Mouse (Mus musculus): ENCODE measurements around the gene Wnt10a. TPM values are rescaled to one million over a fixed set of nuclear protein-coding genes. Genes with fewer than 3 reads are reported as not detected.

The Wnt10a gene
- polyA plus RNA-seq, 1 experiment from 2014 or later: not detected

DNA sequence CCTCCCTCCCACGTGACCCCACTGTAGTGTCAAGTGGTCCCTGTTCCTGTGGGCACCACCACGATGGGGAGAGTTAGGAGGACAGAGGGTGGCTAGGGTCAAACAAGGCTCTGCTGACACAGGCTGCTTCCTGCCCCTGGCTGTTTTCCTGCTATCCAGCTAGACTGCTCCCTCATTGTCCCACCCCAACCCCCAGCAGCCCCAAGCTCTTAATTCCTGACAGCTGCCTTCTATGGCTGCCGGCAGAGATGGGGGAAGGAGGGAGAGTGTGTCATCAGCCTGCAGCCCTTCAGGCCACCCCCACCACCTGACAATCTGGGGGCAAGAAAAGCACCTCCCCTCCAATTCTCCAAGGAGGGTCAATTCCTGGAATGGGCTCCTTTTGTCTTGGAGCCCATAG, 1.2 kb upstream of the Wnt10a start:
- WGBS (ENCODE audit: insufficient replicate concordance): 9% methylated on average over 3 of the region's 3 CpGs
- peaks cover 2% of the 10 kb centered on the region; the same call in 1 of the 2 replicates for H3K9me3 ChIP-seq (replicated peaks; ENCODE audit: control insufficient read depth, low read length)

DNA sequence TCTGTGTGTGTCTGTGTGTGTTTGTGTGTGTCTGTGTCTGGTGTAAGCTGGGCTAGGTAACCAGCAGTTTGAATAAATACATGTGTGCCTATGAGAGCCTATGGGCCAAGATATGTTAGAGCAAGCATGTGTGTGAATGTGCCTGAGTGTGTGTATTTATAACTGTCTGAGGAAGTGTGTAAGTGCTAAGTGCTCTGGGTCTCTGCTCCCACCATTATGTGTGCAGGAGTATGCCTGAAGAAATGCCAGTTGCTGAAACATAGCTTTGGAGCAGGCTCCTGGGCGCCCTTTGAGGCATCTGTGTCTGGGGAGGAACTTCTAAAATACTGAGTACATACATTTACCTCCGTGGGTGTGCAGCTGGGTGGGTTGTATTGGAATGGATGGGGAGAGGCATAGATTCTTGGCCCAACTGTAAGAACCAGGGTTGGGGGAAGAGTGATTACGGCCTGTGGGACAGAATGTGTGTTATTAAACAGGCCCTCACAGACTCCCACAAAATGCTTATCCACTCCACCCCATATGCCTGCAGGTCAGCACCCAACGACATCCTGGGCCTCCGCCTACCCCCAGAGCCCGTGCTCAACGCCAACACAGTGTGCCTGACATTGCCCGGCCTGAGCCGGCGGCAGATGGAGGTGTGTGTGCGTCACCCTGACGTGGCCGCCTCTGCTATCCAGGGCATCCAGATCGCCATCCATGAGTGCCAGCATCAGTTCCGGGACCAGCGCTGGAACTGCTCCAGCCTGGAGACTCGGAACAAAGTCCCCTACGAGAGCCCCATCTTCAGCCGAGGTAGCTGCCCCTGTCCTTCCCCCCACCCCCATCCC, 1.7 kb downstream of the Wnt10a start:
- H3K4me2 ChIP-seq: no peak overlapping the region

More for the DNA sequence above, 1.2 kb upstream of the Wnt10a start:
- H3K4me1 ChIP-seq (ENCODE audit: control insufficient read depth, insufficient read depth, low read length): peaks cover 14% of the 10 kb centered on the region; the same call in 1 of the 2 replicates
- no peak overlapping the region for H3K4me3 ChIP-seq (ENCODE audit: low read depth, low read length)
- H3K9ac ChIP-seq (ENCODE audit: low read depth, low read length): no peak overlapping the region
- no peak overlapping the region for H3K4me2 ChIP-seq
- H3K27me3 ChIP-seq (ENCODE audit: control insufficient read depth, insufficient read depth, low read length): peaks cover 98% of the 10 kb centered on the region
- no peak for ATAC-seq (replicated peaks; ENCODE audit: insufficient number of reproducible peaks, low FRiP score, low TSS enrichment)
- no peak overlapping the region for H3K27ac ChIP-seq (ENCODE audit: low read depth, low read length)
- no peaks in the 10 kb centered on the region for H3K36me3 ChIP-seq (ENCODE audit: control insufficient read depth, insufficient read depth, low read length)

DNA sequence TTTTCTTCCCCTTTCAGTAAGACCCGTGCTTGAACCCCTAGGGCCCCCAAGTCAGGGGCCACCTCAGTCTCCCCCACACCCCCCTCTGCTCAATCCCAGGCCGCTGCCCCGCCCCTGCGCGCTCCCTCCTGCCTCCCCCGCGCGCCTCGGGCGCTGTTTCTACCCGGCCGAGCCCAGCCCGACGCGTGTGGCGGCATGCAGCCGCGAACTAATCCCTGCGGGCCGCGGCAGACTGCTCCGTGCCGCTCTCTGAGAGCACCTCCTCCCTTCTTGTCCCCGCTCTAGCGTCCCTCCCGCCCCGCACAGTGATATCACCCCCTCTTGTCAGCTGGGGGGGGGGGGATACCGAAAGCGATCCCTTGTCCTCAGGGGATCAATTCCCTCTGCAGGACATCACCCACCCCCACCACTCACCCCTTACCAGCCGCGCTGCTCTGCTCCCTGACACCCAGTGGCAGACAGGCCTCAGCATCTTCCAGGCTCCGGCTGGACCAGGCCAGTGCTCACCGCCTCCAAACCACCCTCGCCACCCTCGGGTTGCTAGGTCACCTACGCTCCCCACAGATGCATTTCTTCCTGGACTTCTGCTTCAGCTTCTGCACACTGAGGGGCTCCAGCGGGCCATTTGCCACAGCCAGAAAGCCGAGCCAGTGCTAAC, 3.3 kb downstream of the Wnt10a start:
- H3K4me2 ChIP-seq: peak overlapping the region; percentile 57
- peaks cover 14% of the 10 kb centered on the region; the same call in 1 of the 2 replicates for H3K4me1 ChIP-seq (ENCODE audit: control insufficient read depth, insufficient read depth, low read length)
- H3K4me3 ChIP-seq (ENCODE audit: low read depth, low read length): peak overlapping the region; percentile 29
- peak overlapping the region; percentile 49; the same call in 1 of the 2 replicates for H3K9ac ChIP-seq (ENCODE audit: low read depth, low read length)
- no peak for ATAC-seq (replicated peaks; ENCODE audit: insufficient number of reproducible peaks, low FRiP score, low TSS enrichment)
- under 1% methylated on average over 35 of the region's 38 CpGs for WGBS (ENCODE audit: insufficient replicate concordance)
- H3K9me3 ChIP-seq (replicated peaks; ENCODE audit: control insufficient read depth, low read length): no peaks in the 10 kb centered on the region
- peaks cover 100% of the 10 kb centered on the region for H3K27me3 ChIP-seq (ENCODE audit: control insufficient read depth, insufficient read depth, low read length)
- H3K27ac ChIP-seq (ENCODE audit: low read depth, low read length): no peak overlapping the region
- H3K36me3 ChIP-seq (ENCODE audit: control insufficient read depth, insufficient read depth, low read length): no peaks in the 10 kb centered on the region

More for the DNA sequence above, 1.7 kb downstream of the Wnt10a start:
- H3K9me3 ChIP-seq (replicated peaks; ENCODE audit: control insufficient read depth, low read length): no peaks in the 10 kb centered on the region
- no peaks in the 10 kb centered on the region for H3K36me3 ChIP-seq (ENCODE audit: control insufficient read depth, insufficient read depth, low read length)
- 7% methylated on average over 19 of the region's 19 CpGs for WGBS (ENCODE audit: insufficient replicate concordance)
- ATAC-seq (replicated peaks; ENCODE audit: insufficient number of reproducible peaks, low FRiP score, low TSS enrichment): no peak
- peaks cover 100% of the 10 kb centered on the region for H3K27me3 ChIP-seq (ENCODE audit: control insufficient read depth, insufficient read depth, low read length)
- no peak overlapping the region for H3K4me3 ChIP-seq (ENCODE audit: low read depth, low read length)
- no peak overlapping the region for H3K9ac ChIP-seq (ENCODE audit: low read depth, low read length)
- H3K27ac ChIP-seq (ENCODE audit: low read depth, low read length): no peak overlapping the region
- peaks cover 14% of the 10 kb centered on the region; the same call in 1 of the 2 replicates for H3K4me1 ChIP-seq (ENCODE audit: control insufficient read depth, insufficient read depth, low read length)

DNA sequence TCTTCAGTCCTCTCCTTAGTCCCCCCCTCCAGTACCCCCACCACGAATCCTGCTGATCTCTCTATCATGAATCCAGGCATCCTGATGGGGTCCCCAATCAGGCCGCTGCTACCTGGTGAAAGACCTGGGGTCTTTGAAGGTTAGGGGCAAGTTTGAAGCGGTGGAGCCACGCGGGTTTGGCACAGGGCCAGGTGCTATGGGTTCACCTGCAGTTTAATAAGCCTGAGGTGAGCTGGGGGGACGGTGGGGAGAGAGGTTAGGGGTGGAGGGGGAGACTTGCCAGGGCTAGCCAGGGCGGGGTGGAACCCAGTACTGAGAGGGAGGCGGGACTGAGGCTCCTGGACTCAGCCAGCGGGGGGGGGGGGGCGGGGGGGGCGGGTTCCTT, 3.8 kb downstream of the Wnt10a start:
- Histone ChIP-seq H3K36me3 (ENCODE audit: control insufficient read depth, insufficient read depth, low read length) (no peaks in the 10 kb centered on the region), H3K4me1 (ENCODE audit: control insufficient read depth, insufficient read depth, low read length) (peaks cover 14% of the 10 kb centered on the region; the same call in 1 of the 2 replicates), H3K27me3 (ENCODE audit: control insufficient read depth, insufficient read depth, low read length) (peaks cover 100% of the 10 kb centered on the region), H3K9ac (ENCODE audit: low read depth, low read length) (no peak overlapping the region), H3K9me3 (replicated peaks; ENCODE audit: control insufficient read depth, low read length) (no peaks in the 10 kb centered on the region), H3K4me2 (peak overlapping the region; percentile 57), H3K27ac (ENCODE audit: low read depth, low read length) (no peak overlapping the region), H3K4me3 (ENCODE audit: low read depth, low read length) (no peak overlapping the region; the same call in 1 of the 2 replicates)
- no peak for ATAC-seq (replicated peaks; ENCODE audit: insufficient number of reproducible peaks, low FRiP score, low TSS enrichment)
- WGBS (ENCODE audit: insufficient replicate concordance): 1% methylated on average over 7 of the region's 11 CpGs

DNA sequence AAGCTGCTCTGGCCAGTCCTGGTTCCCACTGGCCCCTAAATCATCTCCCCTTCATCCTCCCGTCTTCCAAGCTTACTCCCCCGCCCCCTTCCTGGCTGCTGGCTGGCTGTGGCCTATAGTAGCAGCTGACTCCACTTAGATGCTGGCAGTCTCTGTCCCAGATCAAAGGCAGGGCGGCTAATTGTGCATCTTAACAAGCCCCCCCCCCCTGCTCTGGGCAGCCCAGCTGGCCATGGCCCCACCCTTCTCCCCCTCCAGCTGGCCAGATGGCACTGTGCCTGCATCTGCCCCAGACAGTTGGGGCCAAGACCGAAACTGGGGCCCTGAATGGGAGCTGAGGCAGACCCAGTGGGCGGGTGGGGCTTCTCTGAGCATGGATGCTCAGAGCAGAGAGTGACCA, 6.1 kb downstream of the Wnt10a start:
- Histone ChIP-seq H3K27ac (ENCODE audit: low read depth, low read length) (no peak overlapping the region), H3K27me3 (ENCODE audit: control insufficient read depth, insufficient read depth, low read length) (peaks cover 98% of the 10 kb centered on the region), H3K36me3 (ENCODE audit: control insufficient read depth, insufficient read depth, low read length) (no peaks in the 10 kb centered on the region), H3K4me2 (no peak overlapping the region), H3K9ac (ENCODE audit: low read depth, low read length) (no peak overlapping the region), H3K4me1 (ENCODE audit: control insufficient read depth, insufficient read depth, low read length) (peaks cover 18% of the 10 kb centered on the region; the same call in 1 of the 2 replicates), H3K4me3 (ENCODE audit: low read depth, low read length) (no peak overlapping the region), H3K9me3 (replicated peaks; ENCODE audit: control insufficient read depth, low read length) (no peaks in the 10 kb centered on the region)
- no peak for ATAC-seq (replicated peaks; ENCODE audit: insufficient number of reproducible peaks, low FRiP score, low TSS enrichment)
- WGBS (ENCODE audit: insufficient replicate concordance): 11% methylated on average over 5 of the region's 5 CpGs

DNA sequence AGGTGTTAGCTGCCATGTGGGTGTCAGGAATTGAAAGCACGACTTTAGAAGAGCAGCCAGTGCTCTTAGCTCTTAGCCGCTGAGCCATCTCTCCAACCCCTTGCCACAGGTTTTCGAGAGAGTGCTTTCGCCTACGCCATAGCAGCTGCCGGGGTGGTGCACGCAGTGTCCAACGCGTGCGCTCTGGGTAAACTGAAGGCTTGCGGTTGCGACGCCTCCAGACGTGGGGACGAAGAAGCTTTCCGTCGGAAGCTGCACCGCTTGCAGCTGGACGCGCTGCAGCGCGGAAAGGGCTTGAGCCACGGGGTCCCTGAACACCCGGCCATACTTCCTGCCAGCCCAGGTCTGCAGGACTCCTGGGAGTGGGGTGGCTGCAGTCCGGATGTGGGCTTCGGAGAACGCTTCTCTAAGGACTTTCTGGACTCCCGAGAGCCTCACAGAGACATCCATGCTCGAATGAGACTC, 9.1 kb downstream of the Wnt10a start:
- no peak overlapping the region for H3K9ac ChIP-seq (ENCODE audit: low read depth, low read length)
- under 1% methylated on average over 29 of the region's 29 CpGs for WGBS (ENCODE audit: insufficient replicate concordance)
- H3K27me3 ChIP-seq (ENCODE audit: control insufficient read depth, insufficient read depth, low read length): peaks cover 98% of the 10 kb centered on the region
- H3K27ac ChIP-seq (ENCODE audit: low read depth, low read length): no peak overlapping the region
- H3K4me2 ChIP-seq: peak overlapping the region; percentile 60
- H3K4me1 ChIP-seq (ENCODE audit: control insufficient read depth, insufficient read depth, low read length): peaks cover 17% of the 10 kb centered on the region
- ATAC-seq (replicated peaks; ENCODE audit: insufficient number of reproducible peaks, low FRiP score, low TSS enrichment): no peak
- H3K9me3 ChIP-seq (replicated peaks; ENCODE audit: control insufficient read depth, low read length): no peaks in the 10 kb centered on the region
- peak overlapping the region; percentile 34 for H3K4me3 ChIP-seq (ENCODE audit: low read depth, low read length)
- no peaks in the 10 kb centered on the region for H3K36me3 ChIP-seq (ENCODE audit: control insufficient read depth, insufficient read depth, low read length)

DNA sequence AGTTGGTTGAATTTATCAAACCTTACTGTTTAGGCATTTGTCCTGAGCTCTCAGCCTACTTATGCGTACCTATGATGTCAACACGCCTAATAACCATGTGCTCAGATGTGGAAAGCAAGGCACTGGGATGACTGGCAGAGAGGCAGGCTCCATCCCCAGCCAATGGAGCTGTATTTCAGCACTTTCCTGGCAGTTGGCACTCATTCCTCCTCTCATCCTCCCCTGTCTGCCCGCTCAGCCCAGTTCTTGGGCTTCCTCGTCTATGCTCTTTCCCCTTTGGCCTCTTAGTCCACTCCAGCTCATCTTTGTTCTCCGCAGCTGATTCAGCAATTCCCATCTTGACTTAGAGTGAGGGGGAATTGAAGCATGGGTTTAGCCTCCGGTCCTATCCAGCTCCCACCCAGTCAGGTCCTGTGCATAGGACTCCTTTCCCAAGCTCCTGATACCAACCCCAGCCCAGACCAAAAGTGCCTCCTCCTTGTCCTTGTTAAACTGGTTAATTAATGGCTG, 10.4 kb downstream of the Wnt10a start:
- 15% methylated on average over 6 of the region's 6 CpGs for WGBS (ENCODE audit: insufficient replicate concordance)

DNA sequence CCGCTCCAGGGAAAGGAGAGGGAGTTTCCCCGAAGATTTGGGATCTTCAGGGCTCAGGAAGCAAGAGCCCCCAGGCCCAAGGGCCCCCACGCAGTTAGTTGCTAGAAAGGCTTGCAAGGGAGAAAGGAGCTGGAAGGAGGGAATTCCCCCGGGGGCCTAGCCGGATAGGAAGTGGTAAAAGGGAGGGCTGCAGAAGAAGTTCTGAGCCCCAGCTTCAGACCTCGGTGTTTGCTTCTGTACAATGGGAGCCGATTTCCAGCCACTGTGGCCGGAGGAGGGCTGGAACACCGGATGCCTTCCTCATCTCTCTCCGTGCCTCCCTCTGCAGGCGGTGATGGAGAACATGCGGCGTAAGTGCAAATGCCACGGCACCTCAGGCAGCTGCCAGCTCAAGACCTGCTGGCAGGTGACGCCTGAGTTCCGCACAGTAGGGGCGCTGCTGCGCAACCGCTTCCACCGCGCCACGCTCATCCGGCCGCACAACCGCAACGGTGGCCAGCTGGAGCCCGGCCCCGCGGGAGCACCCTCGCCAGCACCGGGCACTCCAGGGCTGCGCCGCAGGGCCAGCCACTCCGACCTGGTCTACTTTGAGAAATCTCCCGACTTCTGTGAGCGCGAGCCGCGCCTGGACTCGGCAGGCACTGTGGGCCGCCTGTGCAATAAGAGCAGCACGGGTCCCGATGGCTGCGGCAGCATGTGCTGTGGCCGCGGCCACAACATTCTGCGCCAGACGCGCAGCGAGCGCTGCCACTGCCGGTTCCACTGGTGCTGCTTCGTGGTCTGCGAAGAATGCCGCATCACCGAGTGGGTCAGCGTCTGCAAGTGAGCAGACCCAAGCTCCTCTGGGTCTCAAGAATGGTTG, 11.7 kb downstream of the Wnt10a start:
- WGBS (ENCODE audit: insufficient replicate concordance): under 1% methylated on average over 57 of the region's 57 CpGs
- peak overlapping the region; percentile 85 for H3K4me2 ChIP-seq
- H3K4me3 ChIP-seq (ENCODE audit: low read depth, low read length): peak overlapping the region; percentile 43
- H3K9me3 ChIP-seq (replicated peaks; ENCODE audit: control insufficient read depth, low read length): no peaks in the 10 kb centered on the region
- no peak for ATAC-seq (replicated peaks; ENCODE audit: insufficient number of reproducible peaks, low FRiP score, low TSS enrichment)
- peak overlapping the region; percentile 50; the same call in 1 of the 2 replicates for H3K9ac ChIP-seq (ENCODE audit: low read depth, low read length)
- no peaks in the 10 kb centered on the region for H3K36me3 ChIP-seq (ENCODE audit: control insufficient read depth, insufficient read depth, low read length)
- peaks cover 33% of the 10 kb centered on the region for H3K4me1 ChIP-seq (ENCODE audit: control insufficient read depth, insufficient read depth, low read length)
- peaks cover 98% of the 10 kb centered on the region for H3K27me3 ChIP-seq (ENCODE audit: control insufficient read depth, insufficient read depth, low read length)
- no peak overlapping the region for H3K27ac ChIP-seq (ENCODE audit: low read depth, low read length)

More for the DNA sequence above, 10.4 kb downstream of the Wnt10a start:
- H3K9me3 ChIP-seq (replicated peaks; ENCODE audit: control insufficient read depth, low read length): no peaks in the 10 kb centered on the region
- H3K4me3 ChIP-seq (ENCODE audit: low read depth, low read length): no peak overlapping the region
- no peak for ATAC-seq (replicated peaks; ENCODE audit: insufficient number of reproducible peaks, low FRiP score, low TSS enrichment)
- no peak overlapping the region for H3K4me2 ChIP-seq
- no peak overlapping the region for H3K9ac ChIP-seq (ENCODE audit: low read depth, low read length)
- H3K27ac ChIP-seq (ENCODE audit: low read depth, low read length): no peak overlapping the region
- H3K36me3 ChIP-seq (ENCODE audit: control insufficient read depth, insufficient read depth, low read length): no peaks in the 10 kb centered on the region
- H3K4me1 ChIP-seq (ENCODE audit: control insufficient read depth, insufficient read depth, low read length): peaks cover 21% of the 10 kb centered on the region
- H3K27me3 ChIP-seq (ENCODE audit: control insufficient read depth, insufficient read depth, low read length): peaks cover 98% of the 10 kb centered on the region
